Mouse (Mus musculus): ENCODE data around the gene Phactr1.

Phactr1 gene

DNA sequence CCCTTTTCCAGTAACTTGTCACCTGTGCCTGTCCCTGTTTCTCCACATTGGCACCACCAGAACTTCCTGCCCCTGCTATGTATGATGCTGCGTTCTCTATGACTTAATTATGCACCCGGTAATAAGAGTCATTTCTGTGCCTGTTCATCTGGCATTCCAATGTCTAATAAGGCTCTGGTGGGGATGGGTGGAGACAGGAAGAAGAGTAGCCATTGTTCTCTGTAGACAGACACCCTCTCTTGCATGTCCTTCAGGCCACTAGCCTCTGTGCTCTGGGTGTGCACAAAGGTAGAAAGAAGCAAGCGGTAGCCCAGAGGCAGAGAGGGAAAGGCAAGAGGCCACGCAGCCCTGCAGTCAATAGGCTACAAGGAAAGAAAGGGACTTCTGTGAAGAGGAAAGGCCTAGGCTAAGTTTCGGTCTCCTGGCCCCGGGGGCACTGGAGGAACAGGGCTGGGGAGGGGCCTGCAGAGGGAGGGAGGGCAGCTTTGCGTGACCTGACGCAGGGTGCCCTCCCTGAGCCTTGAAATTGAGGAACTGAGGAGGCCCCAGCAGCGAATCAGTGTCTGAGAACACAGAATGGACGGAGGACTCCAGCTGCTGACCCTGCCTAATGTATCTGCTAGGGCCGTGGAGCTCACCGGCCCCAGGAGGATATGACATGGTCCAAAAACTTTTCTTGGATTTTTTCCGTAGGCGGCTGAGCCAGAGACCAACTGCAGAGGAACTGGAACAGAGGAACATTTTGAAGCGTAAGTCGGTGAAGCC lies 442.1 kb downstream of the Phactr1 start:
- no peak for DNase-seq (ENCODE audit: low spot score in 2 of 2)

DNA sequence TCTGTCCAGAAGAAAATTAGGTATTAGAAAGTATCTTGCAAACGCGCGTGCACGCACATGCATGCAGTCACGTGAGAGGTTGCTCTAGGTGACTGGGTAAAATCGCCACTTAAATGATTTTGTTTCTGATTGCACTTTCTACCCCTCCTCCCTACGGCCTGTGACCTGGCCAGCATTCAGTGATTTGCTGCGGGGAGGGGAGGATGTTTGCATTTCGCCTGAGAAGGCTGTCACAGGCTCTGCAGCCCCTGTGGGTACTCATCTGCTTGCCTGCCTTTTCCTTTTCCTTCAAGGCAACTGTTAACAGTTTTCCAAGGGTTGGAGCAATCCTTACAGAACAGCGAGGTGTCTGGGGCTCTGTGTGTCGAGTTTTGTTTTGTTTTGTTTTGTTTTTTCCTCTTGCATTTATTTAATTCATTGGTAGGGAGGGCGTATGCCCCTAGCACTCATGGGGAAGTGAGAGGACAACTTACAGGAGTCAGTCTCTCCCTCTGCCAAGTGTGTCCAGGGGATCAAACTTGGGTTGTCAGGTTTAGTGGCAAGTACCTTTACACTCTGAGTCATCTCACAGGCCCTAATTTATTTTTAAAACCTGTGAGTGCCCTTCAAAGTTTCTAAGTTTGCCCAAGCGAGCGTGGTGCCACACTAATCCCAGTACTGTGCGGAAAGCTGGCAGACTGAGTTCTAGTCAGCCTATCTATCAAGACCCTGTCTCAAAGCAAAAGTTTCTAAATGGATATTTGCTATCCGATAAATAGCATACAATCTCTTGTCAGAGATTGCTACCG lies 443.7 kb downstream of the Phactr1 start:
- DNase-seq (ENCODE audit: low spot score in 2 of 2), result no peak

DNA sequence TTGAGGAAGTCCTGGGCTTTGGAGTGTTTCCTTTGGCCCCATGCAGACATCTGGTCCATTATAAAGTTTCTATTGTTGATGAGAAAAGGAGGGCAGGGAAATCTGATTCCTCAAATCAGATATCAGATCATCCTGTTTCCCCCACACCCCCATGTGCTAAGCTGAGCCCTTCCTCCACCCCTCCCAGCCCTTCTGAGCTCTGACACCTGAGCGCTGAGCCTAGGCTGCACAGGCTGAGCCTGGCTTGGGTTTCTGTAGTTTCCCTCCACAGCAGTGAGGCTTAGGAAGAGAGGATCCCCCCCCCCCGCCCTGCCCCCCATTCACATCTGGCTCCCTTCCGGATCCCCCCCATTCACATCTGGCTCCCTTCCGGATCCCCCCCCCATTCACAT lies 444.3 kb downstream of the Phactr1 start:
- DNase-seq (ENCODE audit: low spot score in 2 of 2), result no peak

DNA sequence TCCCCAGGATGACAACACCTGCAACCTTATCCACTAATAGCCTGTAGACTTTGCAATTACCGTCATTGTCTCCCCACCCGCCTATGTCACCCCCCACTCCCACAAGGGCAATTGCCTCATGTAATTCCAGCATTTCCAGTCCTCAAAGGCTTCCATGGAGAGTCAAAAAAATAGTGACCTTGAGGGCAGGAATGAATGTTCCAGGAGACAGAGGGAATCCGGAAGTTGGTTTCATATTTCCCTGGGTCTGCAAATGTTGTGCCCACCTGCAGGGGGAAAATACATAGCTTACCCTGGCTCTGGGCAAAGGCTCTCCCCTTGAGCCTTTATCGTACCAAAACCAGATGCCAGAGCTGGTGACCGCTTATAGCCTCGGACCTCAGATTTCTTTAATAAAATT lies 449.7 kb downstream of the Phactr1 start:
- no peak for DNase-seq (ENCODE audit: low spot score in 2 of 2)

DNA sequence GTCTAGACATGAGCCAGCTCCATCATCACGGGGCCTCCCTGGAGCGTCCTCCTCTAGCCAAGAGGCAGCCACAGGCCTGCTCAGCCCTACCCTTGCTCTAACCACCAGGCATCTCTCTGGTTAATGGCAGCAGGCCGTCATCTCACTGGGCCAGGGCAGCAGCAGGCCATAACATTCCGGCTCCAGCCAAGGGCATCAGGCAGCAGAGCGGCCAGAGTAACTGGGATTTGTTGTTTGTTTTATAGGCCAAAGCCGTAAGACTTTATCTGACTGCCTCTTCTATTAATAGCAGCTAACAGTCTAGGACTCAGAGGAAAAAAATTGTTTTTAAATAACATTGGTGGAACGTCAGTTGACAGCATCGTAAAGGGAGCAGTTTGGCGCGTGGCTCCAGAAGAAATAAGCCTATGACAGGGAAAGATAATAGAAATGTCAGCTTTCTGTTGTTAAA lies 451.3 kb downstream of the Phactr1 start:
- no peak for DNase-seq (ENCODE audit: low spot score in 2 of 2)

DNA sequence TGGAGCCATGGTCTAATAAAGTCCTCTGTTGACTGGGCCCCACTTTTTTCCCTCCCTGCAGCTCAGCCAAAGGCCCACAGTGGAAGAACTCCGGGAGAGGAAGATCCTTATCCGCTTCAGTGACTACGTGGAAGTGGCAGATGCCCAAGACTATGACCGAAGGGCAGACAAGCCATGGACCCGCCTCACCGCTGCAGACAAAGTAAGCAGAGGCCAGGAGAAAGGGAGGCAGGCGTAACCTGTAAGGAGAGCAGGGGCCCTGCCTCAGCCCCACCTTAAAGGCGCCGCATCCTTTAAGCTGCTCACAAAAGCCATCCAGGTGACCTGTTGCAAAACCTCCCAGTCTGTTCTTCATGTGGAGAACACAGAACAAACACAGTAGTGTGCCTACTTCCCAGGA lies 452.4 kb downstream of the Phactr1 start:
- DNase-seq (ENCODE audit: low spot score in 2 of 2), result no peak

DNA sequence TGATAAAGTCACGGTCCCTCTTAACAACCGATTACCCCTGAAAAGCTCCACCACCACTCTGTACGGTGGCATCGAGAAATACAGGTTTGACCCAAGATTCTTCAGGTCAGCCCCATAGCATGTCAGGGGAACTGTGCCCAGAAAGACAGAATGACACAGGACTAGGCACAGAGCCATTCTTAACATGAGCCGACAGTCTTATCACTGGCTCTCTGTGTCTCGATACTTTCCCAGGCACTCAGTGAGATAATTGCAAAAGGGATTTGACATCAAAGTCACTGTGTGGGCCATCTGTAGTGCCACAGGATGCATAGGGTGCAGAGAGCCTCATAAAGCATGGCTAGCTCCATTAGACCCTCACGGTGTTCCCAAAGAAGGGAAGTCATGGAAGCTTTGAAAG lies 453.0 kb downstream of the Phactr1 start:
- no peak for DNase-seq (ENCODE audit: low spot score in 2 of 2)

DNA sequence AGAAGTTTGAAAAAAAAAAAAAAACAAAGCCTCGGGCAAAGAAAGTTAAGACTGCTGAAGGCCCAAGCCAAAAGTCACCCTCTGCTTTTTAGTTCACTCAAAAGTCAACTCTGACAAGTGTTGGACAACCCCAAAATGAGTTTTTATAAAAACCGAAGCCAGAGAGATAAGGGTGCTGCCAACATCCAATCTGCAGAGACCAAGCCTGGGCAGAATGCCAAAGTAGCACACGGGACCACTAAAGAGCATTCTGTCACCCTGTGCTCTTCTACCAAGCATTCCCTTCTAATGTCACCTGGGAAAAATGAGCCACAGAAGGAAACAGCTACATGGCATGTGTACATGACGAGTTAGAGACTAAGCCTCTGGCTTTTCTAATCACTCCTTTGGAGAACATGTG lies 454.0 kb downstream of the Phactr1 start:
- DNase-seq (ENCODE audit: low spot score in 2 of 2), result no peak

DNA sequence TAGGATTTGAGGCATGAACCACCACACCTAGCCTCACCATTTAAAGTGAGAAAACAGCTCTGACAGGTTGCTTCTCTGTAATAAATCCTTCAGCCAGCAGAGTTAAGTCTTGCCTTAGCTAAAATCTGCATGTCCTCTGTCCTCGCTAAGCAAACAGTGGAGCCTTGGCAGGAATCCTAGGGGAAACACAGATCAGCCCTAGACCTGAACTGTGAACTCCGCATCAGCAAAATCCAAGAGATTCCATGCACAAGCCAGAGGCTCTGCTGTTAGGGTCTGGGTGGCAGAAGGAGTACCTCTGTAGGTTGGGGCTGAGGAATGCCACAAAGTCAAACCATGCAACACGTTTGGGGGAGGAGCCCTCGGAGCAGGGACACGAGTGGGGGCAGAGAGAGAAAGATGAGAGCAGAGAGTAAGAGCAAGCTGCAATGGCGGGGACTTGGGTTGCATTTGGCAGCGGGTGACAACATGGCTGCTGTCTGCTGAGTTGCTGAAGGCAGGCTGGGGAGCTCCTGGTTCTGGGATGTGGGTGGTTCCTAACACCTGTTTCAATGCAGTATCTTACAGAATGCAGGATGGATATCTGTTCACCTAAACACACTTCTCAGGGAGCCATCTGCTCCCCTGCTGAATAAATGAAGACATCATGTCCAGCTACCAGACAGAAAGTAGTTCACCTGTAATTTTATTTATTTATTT lies 464.4 kb downstream of the Phactr1 start:
- no peak for DNase-seq (ENCODE audit: low spot score in 2 of 2)

DNA sequence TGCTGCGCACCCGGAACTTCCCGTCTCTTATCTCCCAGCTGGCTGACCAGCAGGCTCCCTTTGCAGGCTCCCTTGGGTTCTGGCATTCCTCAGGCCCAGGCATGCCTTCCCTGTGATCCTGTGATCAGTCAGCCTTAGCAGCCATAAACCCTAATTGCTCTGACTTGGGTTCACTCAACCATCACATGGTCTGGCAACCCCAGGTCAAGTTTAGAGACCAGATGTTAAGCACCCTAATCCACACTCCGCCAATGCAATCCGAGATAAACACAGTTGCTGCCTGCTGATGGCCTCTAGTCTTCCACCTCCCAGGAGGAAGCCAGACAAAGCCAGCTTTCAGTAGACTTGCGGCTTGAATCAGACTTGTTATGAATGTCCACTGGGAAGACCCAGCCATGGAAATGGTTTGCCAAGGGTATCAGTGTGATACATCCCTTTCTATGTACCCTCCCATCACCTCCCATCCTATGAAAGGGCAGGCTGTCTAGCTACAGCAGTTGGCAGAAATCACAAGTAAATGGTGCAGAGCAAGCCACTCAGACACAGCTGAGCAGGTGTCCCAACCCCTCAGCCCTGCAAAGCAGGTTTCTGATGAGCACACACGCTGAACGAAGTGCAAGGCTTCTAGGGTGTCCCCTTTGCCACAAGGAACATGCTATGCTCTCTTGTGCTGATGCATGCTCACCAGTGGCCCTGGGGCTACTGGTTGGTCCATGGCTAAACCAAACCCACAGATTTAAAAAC lies 466.3 kb downstream of the Phactr1 start:
- DNase-seq (ENCODE audit: low spot score in 2 of 2), result no peak

DNA sequence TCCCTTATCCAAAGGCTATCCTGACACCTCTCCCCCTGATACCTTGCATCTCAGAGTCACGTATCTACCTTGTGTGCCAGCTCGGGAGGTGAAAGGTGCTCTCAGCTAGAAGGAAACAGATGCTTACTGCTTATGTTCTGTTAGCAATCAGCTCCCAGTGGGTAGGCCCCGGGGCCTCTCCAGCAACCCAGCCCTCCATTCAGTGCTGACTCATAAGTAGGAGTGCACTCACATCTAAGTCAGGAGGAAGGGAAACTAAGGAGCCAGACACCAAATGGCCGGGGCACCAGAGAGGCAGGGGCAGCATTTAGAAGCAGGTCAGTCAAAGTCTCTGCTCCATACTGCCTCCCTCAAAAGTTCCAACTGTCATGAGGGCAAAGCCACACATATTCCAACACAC lies 468.3 kb downstream of the Phactr1 start:
- no peak for DNase-seq (ENCODE audit: low spot score in 2 of 2)

DNA sequence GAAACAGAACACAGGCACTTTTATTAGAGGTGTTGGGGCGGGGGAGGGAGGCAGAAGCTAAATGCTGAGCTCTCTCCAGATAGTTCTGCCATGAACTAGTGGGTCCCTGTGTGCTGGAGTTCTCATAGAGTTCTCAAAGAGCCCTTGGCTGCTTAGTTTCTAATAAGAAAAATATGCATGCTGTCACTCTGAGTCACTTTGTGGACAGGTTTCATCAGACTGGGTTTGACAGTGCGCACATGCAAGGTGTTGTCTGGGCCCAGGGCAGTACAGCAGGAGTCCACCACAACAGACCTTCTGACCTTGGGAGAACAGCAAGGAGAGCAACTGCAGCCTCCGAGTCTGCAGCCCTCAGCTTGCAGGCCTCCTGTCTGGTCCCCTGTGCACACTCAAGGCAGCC lies 469.2 kb downstream of the Phactr1 start:
- no peak for DNase-seq (ENCODE audit: low spot score in 2 of 2)

DNA sequence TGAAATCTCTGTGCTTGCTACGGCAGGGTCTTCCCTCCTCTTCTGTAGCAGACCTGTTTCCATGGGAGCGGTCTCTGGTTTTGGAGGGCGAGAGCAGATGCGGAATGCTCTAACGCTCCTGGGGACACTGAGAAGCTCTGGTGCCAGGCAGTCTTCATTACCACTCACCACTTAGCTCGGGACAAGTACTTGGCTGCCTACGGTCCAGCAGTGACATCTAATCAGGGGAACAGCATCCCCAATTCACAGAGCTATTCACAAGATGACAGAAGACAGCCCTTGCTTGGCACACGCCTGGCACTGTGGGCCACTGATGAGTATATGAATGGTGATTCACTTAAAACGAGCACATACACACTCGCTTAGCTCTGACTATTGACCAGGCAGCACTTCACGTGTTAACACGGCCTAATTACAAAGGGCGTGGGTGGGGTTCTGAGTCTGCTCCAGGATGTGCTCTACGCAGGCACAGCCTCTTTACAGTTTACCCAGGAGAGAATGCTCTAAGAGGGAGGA lies 471.6 kb downstream of the Phactr1 start:
- DNase-seq (ENCODE audit: low spot score in 2 of 2), result no peak

DNA sequence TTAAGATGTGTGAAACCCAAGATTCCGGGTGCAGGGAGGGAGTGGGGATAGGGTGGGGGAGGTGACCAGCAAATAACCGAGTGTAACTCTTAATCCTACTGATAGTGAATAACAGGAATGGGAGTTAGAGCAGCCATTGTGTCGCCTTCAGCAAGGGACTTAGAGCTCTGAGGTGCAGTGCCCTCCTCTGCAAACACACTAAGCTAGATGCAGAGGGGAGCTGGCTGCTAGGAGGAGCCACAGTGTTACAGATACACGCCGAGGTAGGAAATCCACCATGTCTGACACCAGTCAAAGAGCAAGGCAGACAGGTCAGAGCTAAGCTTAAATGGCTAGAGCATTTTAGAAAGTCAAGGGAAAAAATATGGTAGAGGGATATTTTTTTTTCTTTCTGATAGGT lies 476.9 kb downstream of the Phactr1 start:
- DNase-seq (ENCODE audit: low spot score in 2 of 2), result no peak

DNA sequence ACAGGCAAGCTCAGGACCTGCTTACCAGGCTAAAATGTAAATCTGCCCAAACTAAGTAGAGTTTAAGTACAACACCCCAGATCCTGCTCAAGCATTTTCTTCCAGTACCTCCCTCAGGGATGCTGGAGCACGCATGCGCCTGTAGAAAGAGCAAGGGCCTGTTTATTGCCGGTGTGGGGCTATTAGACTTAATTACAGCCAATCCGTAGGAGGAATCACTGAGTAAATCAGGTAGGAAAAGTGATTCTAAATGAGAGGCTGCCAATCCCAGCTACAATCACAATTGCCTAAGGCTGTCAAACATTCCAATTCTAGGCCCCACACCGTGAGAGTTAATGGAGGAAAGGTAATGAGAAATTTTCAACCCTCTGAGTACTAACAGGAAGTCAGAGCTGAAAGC lies 477.9 kb downstream of the Phactr1 start:
- no peak for DNase-seq (ENCODE audit: low spot score in 2 of 2)

DNA sequence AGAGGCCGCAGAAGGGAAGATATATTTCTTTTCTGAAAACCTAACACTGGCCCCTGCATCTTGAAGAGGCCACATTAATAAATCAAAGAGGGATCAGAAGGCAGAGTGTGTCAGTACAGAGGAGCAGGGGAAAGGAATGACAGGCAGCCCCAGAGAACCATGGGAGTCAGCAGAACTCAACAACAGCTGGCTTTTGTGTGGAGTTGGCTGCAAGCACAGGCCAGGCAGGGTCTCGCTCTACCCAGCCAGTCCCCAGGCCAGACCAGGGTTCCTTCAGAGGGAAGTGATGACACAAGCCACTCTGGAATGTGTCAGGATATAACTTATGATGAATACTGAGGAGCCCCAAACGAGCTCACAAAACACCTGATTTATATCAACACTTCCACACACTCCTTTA lies 479.0 kb downstream of the Phactr1 start:
- DNase-seq (ENCODE audit: low spot score in 2 of 2), result no peak

DNA sequence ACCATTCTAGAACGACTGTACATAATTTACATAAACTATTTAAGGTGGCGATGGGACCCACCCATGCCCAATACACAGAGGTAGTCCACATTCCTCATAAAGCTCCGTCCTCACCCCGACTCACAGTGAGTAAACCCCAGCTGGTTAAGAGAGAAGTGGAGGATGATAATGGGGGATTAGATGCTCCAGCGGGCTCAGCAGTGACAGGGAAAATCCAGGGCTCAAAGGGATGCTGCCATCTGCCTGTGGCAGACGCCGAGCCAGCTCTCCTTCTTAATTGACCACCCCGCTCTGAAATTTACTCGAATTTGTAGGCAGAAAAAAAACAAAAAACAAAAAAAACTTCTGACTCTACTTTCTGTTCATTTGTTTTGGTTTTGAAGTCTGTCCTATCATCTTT lies 487.3 kb downstream of the Phactr1 start:
- no peak for DNase-seq (ENCODE audit: low spot score in 2 of 2)

DNA sequence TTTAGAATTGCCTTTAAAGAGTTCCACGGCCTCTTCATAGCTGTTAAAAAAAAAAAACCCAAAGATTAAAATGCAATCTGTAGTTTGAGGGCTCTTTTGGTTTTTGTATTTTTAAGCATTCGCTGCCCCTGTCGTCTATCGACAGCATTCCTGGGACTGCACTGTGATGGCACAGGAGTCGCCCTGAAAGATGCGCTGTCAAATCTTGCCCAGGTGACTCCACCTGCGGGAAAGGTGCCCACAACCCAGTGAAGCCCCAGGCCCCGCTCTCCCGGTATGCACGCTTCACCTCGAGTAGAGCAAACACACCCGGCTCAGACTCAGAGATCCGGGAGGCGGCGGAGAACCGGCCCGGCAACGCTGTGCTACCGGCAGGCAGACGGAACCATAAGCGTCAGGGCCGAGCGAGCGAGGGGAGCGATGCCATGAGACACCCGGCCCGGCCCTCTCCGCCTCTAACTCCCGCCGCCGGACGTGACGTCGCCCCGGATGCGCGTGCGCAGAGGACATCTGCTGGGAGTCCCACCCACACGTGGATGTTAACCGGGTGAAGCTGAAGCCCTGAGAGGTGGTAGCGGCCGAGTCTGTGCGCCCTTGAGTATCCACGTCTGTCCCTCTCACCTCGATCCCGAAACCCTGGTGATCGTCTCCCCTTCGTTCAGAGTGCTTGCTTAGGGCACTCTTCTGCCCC lies 490.7 kb downstream of the Phactr1 start, which contains the start of gene Tbc1d7:
Gene Tbc1d7 (minus strand): TSS at position 482 of the 691 bp plus-strand sequence.
- DNase-seq (ENCODE audit: low spot score in 2 of 2), result peak; percentile 98 to 99

DNA sequence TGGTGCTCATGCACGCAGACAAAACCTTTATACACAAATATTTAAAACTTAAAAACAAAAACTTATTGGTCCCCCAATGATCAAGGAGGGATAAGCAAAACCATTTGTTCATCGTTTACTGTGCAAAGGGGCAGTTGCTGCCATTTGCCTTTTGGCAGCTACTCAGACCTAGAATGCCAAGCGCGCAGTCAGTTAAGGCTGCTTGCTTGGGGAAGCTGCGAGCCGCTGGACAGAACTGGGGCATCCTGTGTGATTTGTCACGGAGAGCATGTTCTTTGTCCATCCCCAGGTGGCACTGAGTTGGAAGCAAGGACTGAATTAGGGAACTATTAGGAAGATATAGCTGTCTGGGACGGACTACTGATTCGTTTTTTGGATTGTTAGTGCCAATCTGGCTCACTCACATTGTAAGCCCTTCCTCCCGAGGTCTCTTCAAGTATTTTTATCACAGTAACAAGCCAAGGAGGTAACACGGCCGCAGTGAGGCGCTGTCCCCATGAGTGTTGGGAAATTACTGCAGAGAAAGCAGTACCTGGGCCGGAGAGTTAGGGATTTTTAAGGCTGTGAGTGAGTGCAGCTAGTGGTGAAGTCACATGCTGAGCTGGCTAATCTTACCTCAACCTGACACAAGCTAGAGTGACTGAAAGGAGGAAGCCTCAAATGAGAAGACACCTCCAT lies 491.8 kb downstream of the Phactr1 start:
- DNase-seq (ENCODE audit: low spot score in 2 of 2), result peak in 1 of 2 experiments; percentile 52

DNA sequence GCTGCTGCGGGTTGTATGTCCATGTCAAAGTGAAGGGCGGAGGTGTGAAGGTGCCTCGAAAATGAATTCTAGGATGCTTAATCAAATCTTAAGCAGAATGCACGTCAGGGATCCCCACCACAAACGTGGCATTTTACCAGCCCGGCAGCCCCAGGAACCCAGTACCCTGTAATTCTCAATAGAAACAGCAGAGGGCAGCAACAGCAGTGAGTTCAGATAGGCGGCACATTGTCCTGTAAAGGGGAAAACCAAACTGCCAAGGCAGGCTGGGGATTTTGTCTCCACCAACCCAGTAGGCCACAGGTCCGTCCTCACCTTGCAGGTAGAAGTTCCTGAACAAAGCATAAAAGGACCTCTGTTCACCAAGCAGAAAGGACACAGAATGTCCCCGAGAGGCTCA lies 492.8 kb downstream of the Phactr1 start:
- DNase-seq (ENCODE audit: low spot score in 2 of 2), result peak; percentile 88 to 90
